Mouse (Mus musculus): ENCODE results near the gene Igsf8. TPM values are rescaled to one million over a fixed set of nuclear protein-coding genes. Genes with fewer than 3 reads are reported as not detected.

Gene Igsf8
- polyA plus RNA-seq, 1 experiment: 90.8 TPM

DNA sequence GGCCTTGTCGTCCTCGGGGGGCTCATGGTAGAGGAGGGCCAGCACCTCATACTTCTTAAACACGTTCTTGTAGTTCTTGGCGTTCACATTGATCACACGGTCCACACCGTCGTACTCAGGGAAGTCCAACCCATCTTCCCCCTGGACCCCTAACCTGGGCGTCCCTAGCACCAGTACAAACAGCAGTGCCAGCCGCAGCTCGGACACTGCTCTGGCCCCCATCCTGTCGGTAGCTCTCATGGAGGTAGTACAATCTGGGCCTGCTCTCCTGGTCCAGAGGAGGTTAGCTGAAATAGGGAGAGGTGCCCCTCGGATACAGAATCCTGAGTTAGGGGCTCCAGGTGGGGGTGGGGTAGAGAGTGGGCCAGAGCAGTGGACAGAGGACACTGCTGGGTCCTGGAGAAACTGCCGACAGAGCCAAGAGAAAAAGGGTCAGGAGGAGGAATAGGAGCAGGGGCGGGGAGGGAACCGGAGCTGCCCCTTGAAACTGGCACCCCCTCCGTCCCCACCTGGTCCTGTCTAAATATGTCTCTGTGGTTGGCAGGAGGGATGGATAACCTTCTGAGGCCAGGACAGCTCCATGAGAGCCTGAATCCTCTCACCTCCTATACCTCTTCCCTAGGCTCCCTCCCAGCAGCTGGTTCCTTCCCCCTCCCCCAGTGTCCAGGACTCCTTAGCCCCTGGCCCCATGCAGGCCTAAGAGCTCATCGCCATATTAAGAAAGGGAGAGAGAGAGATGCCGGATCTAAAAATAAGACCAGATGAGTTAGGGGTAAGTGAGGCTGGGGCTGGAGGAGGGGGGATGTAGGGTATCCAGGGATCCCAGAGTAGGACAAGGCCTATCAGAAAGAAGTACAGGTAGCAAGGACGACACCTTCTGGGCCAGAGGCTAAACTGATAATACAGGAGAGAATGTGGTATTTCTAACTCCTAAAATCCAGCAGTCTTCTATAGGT lies 41.7 kb upstream of the Igsf8 start, which contains the start of gene Casq1:
Gene Casq1, minus strand, starts transcription at position 418 of the 956 bp plus-strand sequence.
- Histone ChIP-seq H3K27ac (ENCODE audit: insufficient read depth, low read depth, low read length) (no peak within 1 kb of the TSS; the same call in 1 of the 2 replicates), H3K4me3 (ENCODE audit: low read depth, low read length) (no peak within 1 kb of the TSS), H3K27me3 (ENCODE audit: control insufficient read depth, insufficient read depth, low read length) (no peaks in the 10 kb centered on the region), H3K36me3 (ENCODE audit: control insufficient read depth, insufficient read depth, low read length) (no peaks in the 10 kb centered on the region), H3K4me1 (ENCODE audit: control insufficient read depth, insufficient read depth, insufficient read length, low read length) (no peaks in the 10 kb centered on the region; the same call in 1 of the 2 replicates)
- no peak for TF ChIP-seq CTCF (IDR thresholded peaks at IDR 0.05; ENCODE audit: extremely low read depth, insufficient read length, insufficient replicate concordance, low read depth, low read length)
- no peak for TF ChIP-seq POLR2A (IDR thresholded peaks at IDR 0.05; ENCODE audit: low read depth, low read length)
- 82% methylated on average over 19 of the region's 19 CpGs for WGBS

GRCm38 (mm10) chr1:172220414-172220813 lies 41.0 kb upstream of the Igsf8 start:
- no peak for TF ChIP-seq POLR2A (IDR thresholded peaks at IDR 0.05; ENCODE audit: low read depth, low read length)
- no peak for TF ChIP-seq CTCF (IDR thresholded peaks at IDR 0.05; ENCODE audit: extremely low read depth, insufficient read length, insufficient replicate concordance, low read depth, low read length)
- WGBS: 39% methylated on average over 10 of the region's 10 CpGs
- Histone ChIP-seq H3K27ac (ENCODE audit: insufficient read depth, low read depth, low read length) (no peak overlapping the region; the same call in 1 of the 2 replicates), H3K4me1 (ENCODE audit: control insufficient read depth, insufficient read depth, insufficient read length, low read length) (no peaks in the 10 kb centered on the region; the same call in 1 of the 2 replicates), H3K4me3 (ENCODE audit: low read depth, low read length) (no peak overlapping the region), H3K27me3 (ENCODE audit: control insufficient read depth, insufficient read depth, low read length) (no peaks in the 10 kb centered on the region), H3K36me3 (ENCODE audit: control insufficient read depth, insufficient read depth, low read length) (no peaks in the 10 kb centered on the region)

DNA sequence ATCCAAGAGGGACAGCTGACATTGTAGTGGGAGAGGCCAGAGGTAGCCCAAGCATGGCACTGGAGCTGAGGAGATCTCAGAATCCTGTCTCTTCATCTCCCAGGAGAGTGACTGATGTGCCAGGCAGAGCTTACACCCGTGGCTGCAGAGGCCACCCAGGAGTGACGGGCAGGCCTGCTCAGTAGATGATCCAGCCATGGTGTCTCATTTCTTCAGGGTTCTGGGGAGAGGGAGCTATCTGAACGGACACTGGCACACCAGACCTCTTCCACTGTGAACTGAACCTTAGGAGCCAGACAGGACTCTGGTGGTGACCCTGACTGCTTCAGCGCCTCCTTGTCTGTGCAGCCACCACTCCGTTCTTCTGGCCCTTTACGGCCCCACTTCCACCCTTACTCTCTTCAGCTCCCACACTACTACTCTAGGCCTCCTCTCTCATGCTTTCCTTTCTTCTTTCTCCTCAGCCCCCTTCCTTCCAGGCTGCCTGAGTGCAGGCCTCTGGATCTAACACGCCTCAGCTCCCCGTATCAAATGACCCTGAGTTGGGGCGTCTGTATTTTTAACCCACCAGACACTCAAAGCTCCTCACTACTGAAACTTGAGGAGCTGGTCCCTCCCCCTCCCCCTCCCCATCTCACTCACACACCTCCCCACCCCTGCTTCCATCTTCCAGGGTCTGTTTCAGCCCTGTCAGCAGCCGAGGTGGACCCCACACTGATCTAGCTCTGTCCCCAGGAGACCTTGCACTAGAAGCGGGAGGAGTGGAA lies 40.0 kb upstream of the Igsf8 start:
- Histone ChIP-seq H3K27me3 (ENCODE audit: control insufficient read depth, insufficient read depth, low read length) (no peaks in the 10 kb centered on the region), H3K27ac (ENCODE audit: insufficient read depth, low read depth, low read length) (no peak overlapping the region), H3K4me3 (ENCODE audit: low read depth, low read length) (no peak overlapping the region), H3K4me1 (ENCODE audit: control insufficient read depth, insufficient read depth, insufficient read length, low read length) (no peaks in the 10 kb centered on the region; the same call in 1 of the 2 replicates), H3K36me3 (ENCODE audit: control insufficient read depth, insufficient read depth, low read length) (no peaks in the 10 kb centered on the region)
- WGBS: 78% methylated on average over 11 of the region's 11 CpGs
- TF ChIP-seq CTCF (IDR thresholded peaks at IDR 0.05; ENCODE audit: extremely low read depth, insufficient read length, insufficient replicate concordance, low read depth, low read length) (no peak), POLR2A (IDR thresholded peaks at IDR 0.05; ENCODE audit: low read depth, low read length) (no peak)

DNA sequence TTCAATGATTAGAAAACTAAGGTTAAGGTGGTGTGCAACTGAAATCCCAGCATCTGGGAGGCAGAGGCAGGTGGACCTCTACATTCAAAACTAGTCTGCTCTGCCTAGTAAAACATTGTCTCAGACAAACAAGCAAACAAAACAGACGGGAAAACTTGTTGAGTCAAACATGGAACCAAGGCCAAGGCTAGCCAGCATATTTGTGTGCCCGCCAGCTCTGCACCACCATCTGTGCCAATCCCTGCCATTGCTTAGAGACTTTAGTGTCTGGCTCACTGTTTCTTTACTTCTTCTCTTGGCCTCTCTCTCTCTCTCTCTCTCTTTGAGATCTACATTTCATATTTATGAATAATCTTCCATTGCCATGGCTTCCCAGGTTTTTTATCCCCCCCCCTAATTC lies 33.2 kb upstream of the Igsf8 start:
- Histone ChIP-seq H3K36me3 (ENCODE audit: control insufficient read depth, insufficient read depth, low read length) (no peaks in the 10 kb centered on the region), H3K4me1 (ENCODE audit: control insufficient read depth, insufficient read depth, insufficient read length, low read length) (no peaks in the 10 kb centered on the region), H3K4me3 (ENCODE audit: low read depth, low read length) (no peak overlapping the region), H3K27me3 (ENCODE audit: control insufficient read depth, insufficient read depth, low read length) (no peaks in the 10 kb centered on the region), H3K27ac (ENCODE audit: insufficient read depth, low read depth, low read length) (no peak overlapping the region)
- 77% methylated on average over 2 of the region's 2 CpGs for WGBS
- TF ChIP-seq CTCF (IDR thresholded peaks at IDR 0.05; ENCODE audit: extremely low read depth, insufficient read length, insufficient replicate concordance, low read depth, low read length) (no peak), POLR2A (IDR thresholded peaks at IDR 0.05; ENCODE audit: low read depth, low read length) (no peak)

DNA sequence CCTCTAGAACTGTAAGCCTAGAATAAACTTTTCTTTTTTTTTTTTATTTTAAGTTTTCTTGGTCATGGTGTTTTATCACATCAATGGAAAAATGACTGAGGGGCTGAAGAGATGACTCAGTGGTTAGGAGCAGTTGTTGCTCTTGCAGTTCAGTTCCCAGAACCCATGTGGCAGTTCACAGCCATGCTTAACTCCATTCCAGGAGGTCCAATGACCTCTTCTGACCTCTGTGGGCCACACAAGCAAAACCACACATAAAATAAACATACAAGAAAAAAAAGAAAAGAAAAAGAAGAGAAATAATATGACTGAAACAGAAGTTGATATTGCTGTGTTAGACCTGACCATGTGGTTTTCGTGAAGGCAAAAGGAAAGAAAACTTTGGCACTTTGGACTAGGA lies 32.2 kb upstream of the Igsf8 start:
- H3K4me1 ChIP-seq (ENCODE audit: control insufficient read depth, insufficient read depth, insufficient read length, low read length): no peaks in the 10 kb centered on the region
- no peak overlapping the region for H3K27ac ChIP-seq (ENCODE audit: insufficient read depth, low read depth, low read length)
- no peak overlapping the region for H3K4me3 ChIP-seq (ENCODE audit: low read depth, low read length)
- H3K36me3 ChIP-seq (ENCODE audit: control insufficient read depth, insufficient read depth, low read length): no peaks in the 10 kb centered on the region
- no peak for TF ChIP-seq POLR2A (IDR thresholded peaks at IDR 0.05; ENCODE audit: low read depth, low read length)
- no peak for TF ChIP-seq CTCF (IDR thresholded peaks at IDR 0.05; ENCODE audit: extremely low read depth, insufficient read length, insufficient replicate concordance, low read depth, low read length)
- WGBS: 72% methylated on average over 1 of the region's 1 CpGs
- H3K27me3 ChIP-seq (ENCODE audit: control insufficient read depth, insufficient read depth, low read length): no peaks in the 10 kb centered on the region

GRCm38 (mm10) chr1:172240945-172241708 lies 20.3 kb upstream of the Igsf8 start:
- no peak overlapping the region for H3K27ac ChIP-seq (ENCODE audit: insufficient read depth, low read depth, low read length)
- H3K36me3 ChIP-seq (ENCODE audit: control insufficient read depth, insufficient read depth, low read length): no peaks in the 10 kb centered on the region
- H3K4me1 ChIP-seq (ENCODE audit: control insufficient read depth, insufficient read depth, insufficient read length, low read length): no peaks in the 10 kb centered on the region
- no peak for TF ChIP-seq CTCF (IDR thresholded peaks at IDR 0.05; ENCODE audit: extremely low read depth, insufficient read length, insufficient replicate concordance, low read depth, low read length)
- no peak for TF ChIP-seq POLR2A (IDR thresholded peaks at IDR 0.05; ENCODE audit: low read depth, low read length)
- no peak overlapping the region for H3K4me3 ChIP-seq (ENCODE audit: low read depth, low read length)
- WGBS: 57% methylated on average over 6 of the region's 6 CpGs
- peaks cover 7% of the 10 kb centered on the region for H3K27me3 ChIP-seq (ENCODE audit: control insufficient read depth, insufficient read depth, low read length)
